Mouse (Mus musculus) embryonic fibroblast, embryonic 13.5 days (primary cell): ENCODE measurements around the gene Scin. TPM values are rescaled to one million over a fixed set of nuclear protein-coding genes. Genes with fewer than 3 reads are reported as not detected.

Source experiments
- H3K27ac ChIP-seq: 2 replicates; pipeline ENCODE4 v1.5.1; 2012; ENCODE audit warnings: low read length, control low read depth, inconsistent platforms; ENCODE audit not compliant: insufficient read depth
- H3K4me1 ChIP-seq: 2 replicates; pipeline ENCODE4 v1.6.1; 2011; ENCODE audit warnings: low read length; ENCODE audit not compliant: control insufficient read depth, insufficient read depth
- H3K4me3 ChIP-seq: 2 replicates; pipeline ENCODE4 v1.5.1; 2011; ENCODE audit warnings: mild to moderate bottlenecking, control low read depth, low read length; ENCODE audit not compliant: insufficient read depth
- CTCF ChIP-seq: IDR thresholded peaks from 2 replicates; pipeline ENCODE4 v1.5.1; 2011; ENCODE audit warnings: mild to moderate bottlenecking, control low read depth, low read length, moderate library complexity, borderline replicate concordance; ENCODE audit not compliant: insufficient read depth
- POLR2A ChIP-seq: IDR thresholded peaks from 2 replicates; pipeline ENCODE4 v1.6.1; 2011; ENCODE audit warnings: low read depth, mild to moderate bottlenecking, control low read depth, low read length, moderate library complexity
- polyA plus RNA-seq: library from polyadenylated mRNA; stranded (reverse); fragments of >200 nt; gene quantifications from 2 replicates; pipeline ENCODE4 v1.2.4, GENCODE M21; 2011; ENCODE audit warnings: low read depth; ENCODE audit not compliant: missing spikeins, insufficient read length

Gene Scin
- polyA plus RNA-seq, 1 experiment, result 0.26 TPM

DNA sequence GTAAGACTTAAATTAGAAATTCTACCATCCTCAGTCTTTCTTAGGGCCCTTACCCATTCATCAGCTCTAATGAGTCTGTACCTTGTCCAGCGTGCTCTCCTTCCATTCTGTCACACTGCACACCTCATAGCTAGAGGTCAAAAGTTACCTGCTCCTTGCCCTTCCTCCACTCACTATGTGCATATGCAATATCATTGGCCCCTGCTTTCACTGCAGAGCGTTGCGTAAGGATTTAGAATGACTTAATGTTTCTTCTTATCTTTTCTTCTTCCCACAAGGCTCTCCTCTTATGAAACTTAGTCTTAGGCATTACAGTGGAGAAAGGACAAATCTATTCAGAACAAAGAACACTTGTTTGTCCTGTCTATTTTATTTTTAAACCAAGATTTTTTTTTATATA is 20.0 kb downstream of the Scin start:
- no peak overlapping the region for H3K27ac ChIP-seq
- no peak overlapping the region for H3K4me3 ChIP-seq
- no peaks in the 10 kb centered on the region for H3K4me1 ChIP-seq
- no peak for TF ChIP-seq POLR2A
- TF ChIP-seq CTCF, result no peak

DNA sequence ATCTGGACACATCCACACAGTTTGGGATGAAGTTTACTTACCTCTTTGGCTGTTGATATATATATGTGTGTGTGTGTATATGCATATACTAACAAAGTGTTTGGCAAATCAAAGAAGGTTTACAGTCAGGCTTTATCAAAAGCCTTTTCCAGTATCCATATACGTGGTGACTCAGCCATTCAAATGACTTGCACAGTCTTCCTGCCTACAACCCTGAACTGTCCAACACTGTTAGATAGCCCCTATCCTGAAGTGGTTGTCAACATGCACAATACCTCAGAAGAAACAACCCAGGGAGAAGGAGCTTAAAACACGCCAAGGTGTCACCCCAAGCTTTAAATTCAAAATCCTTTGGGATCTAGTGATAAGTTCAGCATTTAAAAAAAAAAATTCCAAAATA is 20.4 kb downstream of the Scin start:
- Histone ChIP-seq H3K4me3 (no peak overlapping the region), H3K27ac (no peak overlapping the region), H3K4me1 (no peaks in the 10 kb centered on the region)
- no peak for TF ChIP-seq POLR2A
- TF ChIP-seq CTCF, result no peak

DNA sequence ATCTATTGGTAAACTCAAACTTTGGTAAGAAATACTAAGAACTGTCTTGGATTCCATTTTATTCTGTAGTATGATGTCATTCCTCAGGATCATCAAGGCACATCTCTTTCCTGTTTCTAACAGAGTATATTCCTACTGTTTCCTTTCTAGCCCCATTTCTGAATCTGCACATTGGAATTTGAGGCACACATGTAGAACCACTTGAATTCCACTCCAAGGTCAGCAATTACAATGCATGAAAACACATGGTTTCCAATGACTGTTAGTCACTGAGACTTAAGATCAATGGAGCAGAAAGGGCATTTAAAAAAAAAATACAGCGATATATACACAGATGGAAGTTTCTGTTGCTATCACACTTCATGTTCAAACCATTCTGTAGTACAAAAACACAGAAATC is 24.8 kb downstream of the Scin start:
- H3K27ac ChIP-seq, result no peak overlapping the region
- no peak overlapping the region for H3K4me3 ChIP-seq
- no peaks in the 10 kb centered on the region for H3K4me1 ChIP-seq
- TF ChIP-seq POLR2A (no peak), CTCF (no peak)

DNA sequence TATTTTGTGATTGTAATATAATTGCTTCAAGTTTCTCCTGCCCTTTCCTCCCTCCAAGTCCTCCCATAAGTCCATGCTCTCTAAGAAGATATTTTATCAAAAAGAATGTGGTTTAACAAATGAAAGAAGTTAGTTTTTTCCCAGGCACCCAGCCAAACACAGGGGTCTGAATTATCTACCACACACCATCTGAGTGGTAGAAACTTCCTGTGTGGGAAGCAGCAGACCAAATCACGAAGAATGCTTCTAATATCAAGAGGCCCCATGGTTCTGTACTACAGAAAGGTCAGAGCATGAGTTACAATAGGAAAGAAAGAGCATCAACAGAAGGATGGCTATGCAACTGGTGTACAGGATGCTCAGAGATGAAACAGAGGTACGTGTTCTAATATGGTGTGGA is 25.9 kb downstream of the Scin start:
- Histone ChIP-seq H3K4me3 (no peak overlapping the region), H3K27ac (no peak overlapping the region), H3K4me1 (no peaks in the 10 kb centered on the region)
- TF ChIP-seq POLR2A (no peak), CTCF (no peak)

- H3K4me1 ChIP-seq, result no peaks in the 10 kb centered on the region
- H3K27ac ChIP-seq, result no peak overlapping the region
- H3K4me3 ChIP-seq, result no peak overlapping the region
- TF ChIP-seq POLR2A, result no peak
- TF ChIP-seq CTCF, result no peak
Observed at GRCm38 (mm10) chr12:40106874-40107273, 27.2 kb downstream of the Scin start.

GRCm38 (mm10) chr12:40104750-40105149 is 29.3 kb downstream of the Scin start:
- no peak for TF ChIP-seq CTCF
- TF ChIP-seq POLR2A, result no peak
- H3K4me3 ChIP-seq, result no peak overlapping the region
- no peak overlapping the region for H3K27ac ChIP-seq
- no peaks in the 10 kb centered on the region for H3K4me1 ChIP-seq

DNA sequence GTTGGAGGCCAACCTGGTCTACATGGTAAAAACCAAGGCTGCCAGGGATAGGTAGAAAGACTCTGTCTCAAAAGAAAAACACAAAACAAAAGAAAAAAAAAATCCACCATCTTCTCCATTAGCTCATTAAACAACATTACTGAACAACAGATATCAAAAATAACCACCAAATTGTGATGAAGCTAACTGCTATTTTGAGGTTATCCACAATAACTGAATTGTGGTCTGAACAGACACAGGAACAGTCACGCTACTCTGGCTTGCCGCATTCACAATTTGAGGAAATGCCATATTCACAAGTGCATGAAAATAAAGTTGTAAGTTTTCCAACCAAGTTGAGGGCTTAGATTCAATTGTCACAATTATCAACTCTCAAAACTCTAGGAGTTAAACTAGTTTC is 31.7 kb downstream of the Scin start:
- no peak overlapping the region for H3K27ac ChIP-seq
- H3K4me1 ChIP-seq, result no peaks in the 10 kb centered on the region
- no peak overlapping the region for H3K4me3 ChIP-seq
- TF ChIP-seq CTCF (no peak), POLR2A (no peak)

DNA sequence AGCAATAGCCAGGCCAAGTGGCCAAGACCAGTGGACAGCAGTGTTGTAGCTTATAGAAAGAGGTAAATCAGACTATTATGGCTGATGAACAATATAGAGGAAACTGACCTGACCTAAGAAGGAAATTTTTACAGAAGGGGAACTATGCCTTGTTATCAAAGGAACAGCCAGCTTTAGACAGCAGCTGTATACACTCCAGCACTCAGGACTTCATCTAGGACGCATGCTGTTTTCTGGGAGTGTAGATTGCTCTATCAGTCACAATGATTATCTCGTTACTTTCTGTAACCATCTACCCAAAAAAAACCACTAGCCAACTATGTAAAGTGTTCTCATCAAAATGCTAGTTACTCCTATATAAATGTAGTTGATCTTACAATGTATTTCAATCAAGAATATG is 34.6 kb downstream of the Scin start:
- Histone ChIP-seq H3K4me1 (no peaks in the 10 kb centered on the region), H3K27ac (no peak overlapping the region), H3K4me3 (no peak overlapping the region)
- TF ChIP-seq POLR2A, result no peak
- TF ChIP-seq CTCF, result no peak

- no peaks in the 10 kb centered on the region for H3K4me1 ChIP-seq
- H3K27ac ChIP-seq, result no peak overlapping the region
- no peak for TF ChIP-seq POLR2A
- TF ChIP-seq CTCF, result no peak
- no peak overlapping the region for H3K4me3 ChIP-seq
Observed at GRCm38 (mm10) chr12:40097449-40097848, 36.6 kb downstream of the Scin start.

DNA sequence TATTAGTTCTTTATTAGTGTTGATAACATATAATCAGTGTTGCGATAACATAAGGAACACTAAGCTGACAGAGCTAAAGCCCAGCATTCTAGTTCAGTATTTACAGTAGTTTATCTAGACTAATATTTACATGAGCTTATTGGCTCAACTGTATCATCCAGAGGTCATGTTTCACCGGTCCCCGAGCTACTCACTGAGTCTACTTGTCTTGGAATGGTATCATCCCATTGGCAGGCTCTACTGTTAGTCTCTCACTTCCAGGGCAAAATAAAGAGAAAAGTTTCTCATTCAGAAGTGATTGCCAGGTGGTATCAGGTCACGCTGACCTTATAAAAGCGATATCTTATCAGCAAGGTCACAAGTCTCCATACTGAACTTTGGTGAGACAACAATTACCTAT is 37.0 kb downstream of the Scin start:
- TF ChIP-seq POLR2A (no peak), CTCF (no peak)
- Histone ChIP-seq H3K27ac (no peak overlapping the region), H3K4me3 (no peak overlapping the region), H3K4me1 (no peaks in the 10 kb centered on the region)

DNA sequence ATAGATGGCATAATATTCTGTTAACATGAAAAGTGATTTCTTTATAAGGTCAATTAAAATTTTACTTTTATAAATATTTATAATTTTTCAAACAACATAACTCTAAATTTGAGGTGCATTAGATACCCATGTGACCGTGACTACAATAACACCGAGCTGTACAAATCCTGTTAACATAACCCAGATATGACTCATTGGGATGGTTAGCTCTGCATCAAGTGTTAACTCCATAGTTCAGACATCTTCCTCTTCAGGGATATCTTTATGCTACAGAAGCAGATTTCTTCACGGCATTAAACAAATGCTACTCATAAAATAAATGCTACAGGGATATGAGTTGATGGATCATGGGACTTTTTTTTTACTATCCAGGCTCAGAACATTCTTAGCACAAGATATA is 37.6 kb downstream of the Scin start:
- Histone ChIP-seq H3K4me1 (no peaks in the 10 kb centered on the region), H3K27ac (no peak overlapping the region), H3K4me3 (no peak overlapping the region)
- TF ChIP-seq CTCF (no peak), POLR2A (no peak)
